Mouse (Mus musculus) neural tube, embryonic 11.5 days (tissue): ENCODE data around the gene Spn. TPM values are rescaled to one million over a fixed set of nuclear protein-coding genes. Genes with fewer than 3 reads are reported as not detected.

Experiments
- ATAC-seq: fragments of 200-750 bp; cut with Nextera tagmentation; 2 replicates; pipeline ENCODE4 v1.8.0; 2017; ENCODE audit warnings: moderate number of reproducible peaks, mild to moderate bottlenecking, moderate TSS enrichment, moderate library complexity; ENCODE audit not compliant: insufficient read depth, low FRiP score, low TSS enrichment
- DNase-seq: peaks from one replicate; pipeline ENCODE4 v3.0.0-alpha.2; 2015; ENCODE audit warnings: low spot score
- H3K27ac ChIP-seq: fragments of 300-500 bp; sonication (generic); 2 replicates; pipeline ENCODE4 v1.5.1; 2014; ENCODE audit warnings: low read depth, mild to moderate bottlenecking, low read length
- H3K27me3 ChIP-seq: fragments of 300-500 bp; sonication (generic); 2 replicates; pipeline ENCODE4 v1.6.1; 2014; ENCODE audit warnings: mild to moderate bottlenecking, low read length, mixed read lengths; ENCODE audit not compliant: control insufficient read depth, insufficient read depth
- H3K36me3 ChIP-seq: fragments of 300-500 bp; sonication (generic); 2 replicates; pipeline ENCODE4 v1.6.1; 2014; ENCODE audit warnings: mild to moderate bottlenecking, low read length, moderate library complexity, mixed read lengths; ENCODE audit not compliant: control insufficient read depth, insufficient read depth
- H3K4me1 ChIP-seq: fragments of 300-500 bp; sonication (generic); 2 replicates; pipeline ENCODE4 v1.6.1; 2014; ENCODE audit warnings: low read length, mixed read lengths; ENCODE audit not compliant: control insufficient read depth, insufficient read depth
- H3K4me2 ChIP-seq: fragments of 300-500 bp; sonication (generic); 2 replicates; pipeline ENCODE4 v1.6.1; 2014; ENCODE audit warnings: low read depth, mild to moderate bottlenecking, moderate library complexity
- H3K4me3 ChIP-seq: fragments of 300-500 bp; sonication (generic); 2 replicates; pipeline ENCODE4 v1.5.1; 2014; ENCODE audit warnings: low read depth, low read length
- H3K9ac ChIP-seq: fragments of 300-500 bp; sonication (generic); 2 replicates; pipeline ENCODE4 v1.6.1; 2014; ENCODE audit warnings: mild to moderate bottlenecking, low read length
- H3K9me3 ChIP-seq: fragments of 300-500 bp; sonication (generic); 2 replicates; pipeline ENCODE4 v1.6.1; 2016; ENCODE audit warnings: low read length; ENCODE audit not compliant: control insufficient read depth
- WGBS: fragments of 180-500 bp; shearing (Covaris S2); extraction: QIAGEN DNeasy Blood & Tissue Kit; methylation state at CpG from one replicate; pipeline ENCODE4 v1.1.7; 2014; 5-methylcytosine and 5-hydroxymethylcytosine counted together
- polyA plus RNA-seq: library from polyadenylated mRNA; unstranded; fragments of >200 nt; fragmentation: Nextera tagmentation; extraction: Ambion mirVana; gene quantifications from 2 replicates; pipeline ENCODE4 v1.2.1, GENCODE M21; 2014

Spn gene
- polyA plus RNA-seq, 1 experiment from 2014 or later, result 0.27 TPM

DNA sequence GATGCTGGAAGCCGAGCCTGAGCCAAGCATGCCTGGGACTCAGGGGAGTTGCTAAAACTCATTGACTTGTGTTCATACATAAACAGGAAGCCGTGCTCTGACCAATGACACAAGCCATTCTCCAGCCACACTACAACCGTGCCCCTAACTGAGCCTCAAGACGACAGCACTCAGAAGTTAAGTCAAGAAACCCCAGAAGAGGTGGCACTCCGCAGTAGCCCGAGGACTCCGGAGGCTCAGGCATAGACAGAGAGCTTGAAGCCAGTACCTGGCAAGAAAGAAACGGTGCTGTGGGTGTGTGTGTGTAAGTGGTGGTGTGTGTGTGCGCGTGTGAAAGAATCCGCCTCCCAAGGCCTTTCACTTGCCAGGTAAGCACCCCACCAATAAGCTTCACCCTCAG lies 22.7 kb downstream of the Spn start:
- H3K9ac ChIP-seq, result no peak overlapping the region
- H3K4me2 ChIP-seq, result no peak overlapping the region
- WGBS, result 88% methylated on average over 11 of the region's 11 CpGs
- no peaks in the 10 kb centered on the region for H3K27me3 ChIP-seq
- H3K27ac ChIP-seq, result no peak overlapping the region
- H3K9me3 ChIP-seq, result no peaks in the 10 kb centered on the region
- DNase-seq (no peak), ATAC-seq (no peak)
- peaks cover 4% of the 10 kb centered on the region; the same call in 1 of the 2 replicates for H3K4me1 ChIP-seq
- H3K36me3 ChIP-seq, result no peaks in the 10 kb centered on the region
- H3K4me3 ChIP-seq, result no peak overlapping the region

DNA sequence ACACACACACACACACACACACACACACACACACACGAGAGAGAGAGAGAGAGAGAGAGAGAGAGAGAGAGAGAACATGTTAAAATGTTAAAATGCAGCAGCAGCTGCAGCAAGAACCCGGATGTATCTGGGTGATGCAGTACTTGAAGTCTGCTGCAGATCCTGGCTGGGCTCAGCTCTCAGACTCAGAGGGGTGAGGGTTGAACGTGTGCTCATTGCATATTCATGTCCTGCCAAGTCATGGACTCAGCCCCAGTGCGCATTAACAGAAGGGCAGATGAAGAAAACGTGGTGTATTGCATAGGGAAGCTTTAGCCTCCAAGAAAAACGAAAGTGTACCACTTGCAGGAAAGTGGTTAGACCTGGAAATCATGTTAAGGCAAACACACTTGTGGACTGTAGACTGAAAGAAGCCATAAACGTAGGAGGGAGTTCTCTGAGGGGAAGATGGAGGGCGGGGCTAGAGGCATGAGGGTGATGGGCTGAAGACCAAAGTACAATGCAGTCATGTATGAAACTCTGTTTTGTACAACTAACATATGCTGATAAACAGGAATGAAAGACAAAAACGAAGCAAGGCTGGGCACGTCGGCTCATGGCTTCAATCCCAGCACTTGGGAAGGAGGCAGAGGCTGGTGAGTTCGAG lies 23.9 kb downstream of the Spn start:
- H3K9me3 ChIP-seq, result no peaks in the 10 kb centered on the region
- no peak overlapping the region for H3K27ac ChIP-seq
- H3K4me1 ChIP-seq, result peaks cover 2% of the 10 kb centered on the region; the same call in 1 of the 2 replicates
- WGBS, result 56% methylated on average over 11 of the region's 12 CpGs
- H3K36me3 ChIP-seq, result no peaks in the 10 kb centered on the region
- no peak for ATAC-seq
- no peak overlapping the region for H3K9ac ChIP-seq
- H3K4me2 ChIP-seq, result no peak overlapping the region
- DNase-seq, result no peak
- no peaks in the 10 kb centered on the region for H3K27me3 ChIP-seq
- no peak overlapping the region for H3K4me3 ChIP-seq

DNA sequence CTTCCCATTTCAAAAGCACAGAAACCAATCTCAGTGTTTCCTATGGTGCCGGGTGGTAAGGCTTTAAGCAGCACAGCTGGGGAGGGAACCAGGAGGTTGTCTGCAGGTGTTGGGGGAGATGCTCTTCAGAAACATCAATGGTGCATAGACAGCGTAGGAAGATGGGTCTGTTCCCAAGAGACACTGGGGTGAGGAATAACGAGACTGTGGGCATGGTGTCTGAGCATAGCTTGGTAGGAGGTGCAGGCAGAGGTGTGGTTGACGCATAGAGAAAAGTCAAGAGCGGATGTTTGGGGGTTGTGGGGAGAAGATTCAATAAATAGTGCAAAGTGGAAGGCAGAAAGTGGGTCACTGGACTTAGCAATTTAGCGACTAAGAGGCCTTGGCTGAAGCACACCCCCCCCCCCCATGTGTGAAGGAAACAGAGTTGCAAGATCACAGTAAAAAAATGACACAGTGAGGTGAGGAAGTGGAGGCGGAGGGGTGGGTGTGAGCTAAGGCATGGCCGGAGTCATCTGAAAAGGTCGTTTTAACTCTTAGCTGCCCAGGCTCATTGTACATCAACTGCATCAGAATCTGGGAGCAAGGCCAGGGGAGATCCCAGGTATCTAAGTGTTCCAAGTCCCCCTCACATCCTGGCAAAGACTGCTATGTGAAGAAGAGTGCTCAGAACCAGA lies 24.6 kb downstream of the Spn start:
- H3K4me1 ChIP-seq, result no peaks in the 10 kb centered on the region
- H3K36me3 ChIP-seq, result no peaks in the 10 kb centered on the region
- H3K4me2 ChIP-seq, result no peak overlapping the region
- WGBS, result 43% methylated on average over 9 of the region's 9 CpGs
- DNase-seq (no peak), ATAC-seq (no peak)
- no peaks in the 10 kb centered on the region for H3K9me3 ChIP-seq
- H3K27ac ChIP-seq, result no peak overlapping the region
- H3K9ac ChIP-seq, result no peak overlapping the region
- H3K4me3 ChIP-seq, result no peak overlapping the region
- H3K27me3 ChIP-seq, result no peaks in the 10 kb centered on the region

DNA sequence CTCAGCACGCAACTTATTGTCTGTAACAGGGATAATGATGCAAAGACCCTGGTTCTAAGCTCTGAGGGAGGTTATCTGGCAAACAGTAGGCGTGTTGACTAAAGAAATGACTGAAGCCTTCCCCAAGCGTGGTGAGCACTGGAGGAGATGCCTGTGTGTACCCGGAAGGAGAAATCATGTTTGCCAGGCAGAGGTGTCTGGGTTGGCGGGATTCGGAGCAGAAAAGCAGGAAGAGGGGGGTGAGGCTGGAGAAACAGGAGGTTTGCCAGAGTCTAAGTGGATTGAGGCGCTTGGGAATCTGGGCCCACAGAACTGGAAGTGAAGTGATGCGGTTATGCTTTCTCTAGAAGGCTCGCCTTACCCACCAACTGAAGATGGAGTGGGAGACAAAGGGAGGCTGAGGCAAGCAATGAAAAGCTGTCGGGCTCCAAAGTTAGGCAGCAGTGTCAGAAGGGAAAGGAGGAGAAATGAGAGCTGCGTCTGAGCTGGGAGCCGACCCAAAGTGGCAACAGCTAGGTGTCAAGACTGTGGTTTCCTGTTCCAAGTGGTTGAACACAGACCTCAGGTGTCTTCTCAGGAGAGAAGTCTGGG lies 25.3 kb downstream of the Spn start:
- WGBS, result 88% methylated on average over 12 of the region's 12 CpGs

DNA sequence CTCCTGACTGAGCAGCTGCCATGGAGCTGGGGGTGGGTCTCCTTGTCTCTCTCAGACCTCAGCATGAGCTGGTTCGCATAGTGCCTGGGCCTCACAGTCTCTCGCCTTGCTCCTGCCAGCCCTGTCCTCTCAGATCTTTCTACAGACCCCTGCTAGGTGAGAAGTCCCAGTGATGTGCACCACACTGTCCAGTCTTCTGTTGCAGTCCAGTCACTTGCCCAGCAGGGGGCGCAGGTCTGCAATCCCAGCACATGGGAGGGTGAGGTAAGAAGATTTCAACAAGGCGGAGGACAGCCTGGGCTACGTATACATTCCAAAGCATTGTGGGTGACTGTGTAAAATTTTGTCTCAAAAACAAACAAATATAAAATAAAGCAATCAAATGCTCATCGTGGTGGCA lies 26.2 kb downstream of the Spn start:
- Histone ChIP-seq H3K27me3 (no peaks in the 10 kb centered on the region), H3K4me2 (no peak overlapping the region), H3K4me1 (no peaks in the 10 kb centered on the region), H3K36me3 (no peaks in the 10 kb centered on the region), H3K9ac (no peak overlapping the region), H3K4me3 (no peak overlapping the region), H3K9me3 (no peaks in the 10 kb centered on the region), H3K27ac (no peak overlapping the region)
- peak; percentile 53; the same call in 1 of the 2 replicates for ATAC-seq
- DNase-seq, result peak; percentile 62
- 46% methylated on average over 6 of the region's 6 CpGs for WGBS

More for the DNA sequence above, 25.3 kb downstream of the Spn start:
- Histone ChIP-seq H3K27ac (no peak overlapping the region), H3K4me1 (no peaks in the 10 kb centered on the region), H3K4me3 (no peak overlapping the region), H3K27me3 (no peaks in the 10 kb centered on the region), H3K9ac (no peak overlapping the region), H3K36me3 (no peaks in the 10 kb centered on the region), H3K4me2 (no peak overlapping the region), H3K9me3 (no peaks in the 10 kb centered on the region)
- DNase-seq, result no peak
- ATAC-seq, result no peak

DNA sequence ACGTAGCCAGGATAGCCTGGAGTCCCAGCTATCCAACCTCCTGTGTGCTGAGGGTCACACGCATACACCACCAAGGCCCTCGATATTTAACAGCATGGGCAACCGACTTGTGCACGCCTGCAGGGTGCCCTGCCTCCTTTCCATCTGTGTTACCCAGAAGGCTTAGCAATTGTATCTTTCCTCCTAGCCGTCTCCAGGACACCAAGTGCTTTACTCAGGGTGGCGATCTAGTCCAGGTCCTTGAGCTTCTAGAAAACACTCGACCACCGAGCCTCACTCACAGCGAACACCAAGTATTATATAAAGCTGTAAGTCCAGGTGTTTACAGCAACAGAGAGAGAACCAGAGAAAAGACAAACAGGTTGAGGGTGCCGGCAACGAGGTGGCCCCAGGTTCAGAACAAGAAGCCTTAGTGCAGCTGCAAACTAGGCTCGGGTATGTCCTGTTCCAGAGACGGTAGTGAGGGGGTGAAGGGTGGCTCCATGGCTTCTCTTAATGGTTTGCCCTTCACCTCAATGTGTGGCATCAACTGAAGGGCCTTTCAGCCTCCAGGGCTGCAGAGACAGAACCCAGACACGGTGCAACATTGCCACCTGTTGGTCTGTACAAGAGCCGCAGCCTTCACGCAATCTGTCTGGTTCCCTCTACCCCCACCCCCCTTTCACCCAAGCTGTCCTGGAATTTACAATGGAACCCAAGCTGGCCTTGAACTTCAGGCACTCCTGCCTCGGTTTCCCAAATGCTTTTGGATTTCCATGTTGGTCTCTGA lies 27.2 kb downstream of the Spn start:
- no peak overlapping the region for H3K4me2 ChIP-seq
- H3K36me3 ChIP-seq, result no peaks in the 10 kb centered on the region
- no peak overlapping the region for H3K4me3 ChIP-seq
- H3K27ac ChIP-seq, result no peak overlapping the region
- no peaks in the 10 kb centered on the region for H3K4me1 ChIP-seq
- DNase-seq, result peak; percentile 81
- H3K9ac ChIP-seq, result no peak overlapping the region
- no peaks in the 10 kb centered on the region for H3K9me3 ChIP-seq
- WGBS, result 55% methylated on average over 18 of the region's 18 CpGs
- H3K27me3 ChIP-seq, result no peaks in the 10 kb centered on the region
- ATAC-seq, result no peak

DNA sequence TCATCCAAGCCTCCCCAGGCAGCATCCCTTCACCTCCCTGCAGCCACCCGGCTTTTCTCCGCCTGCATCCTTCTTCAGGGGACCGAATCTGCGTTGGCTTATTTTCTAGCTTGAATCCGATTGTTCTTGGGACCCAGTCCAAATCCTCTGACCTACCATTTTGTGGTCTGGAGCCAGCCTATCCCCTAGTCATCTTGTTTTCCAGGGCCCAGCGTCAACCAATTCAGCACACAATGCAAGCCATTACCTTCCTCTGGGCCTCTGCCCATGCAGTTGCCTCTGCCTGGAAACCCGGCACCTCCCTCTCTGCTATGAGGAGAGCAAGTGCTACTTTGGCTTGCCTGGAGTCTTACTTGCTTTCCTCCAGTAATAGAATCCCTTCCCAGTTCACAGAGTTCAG lies 32.1 kb downstream of the Spn start:
- 74% methylated on average over 7 of the region's 7 CpGs for WGBS
- Histone ChIP-seq H3K27ac (no peak overlapping the region), H3K4me3 (no peak overlapping the region), H3K27me3 (no peaks in the 10 kb centered on the region), H3K9me3 (no peaks in the 10 kb centered on the region), H3K4me1 (no peaks in the 10 kb centered on the region), H3K36me3 (no peaks in the 10 kb centered on the region), H3K9ac (no peak overlapping the region), H3K4me2 (no peak overlapping the region)
- DNase-seq (no peak), ATAC-seq (no peak)

DNA sequence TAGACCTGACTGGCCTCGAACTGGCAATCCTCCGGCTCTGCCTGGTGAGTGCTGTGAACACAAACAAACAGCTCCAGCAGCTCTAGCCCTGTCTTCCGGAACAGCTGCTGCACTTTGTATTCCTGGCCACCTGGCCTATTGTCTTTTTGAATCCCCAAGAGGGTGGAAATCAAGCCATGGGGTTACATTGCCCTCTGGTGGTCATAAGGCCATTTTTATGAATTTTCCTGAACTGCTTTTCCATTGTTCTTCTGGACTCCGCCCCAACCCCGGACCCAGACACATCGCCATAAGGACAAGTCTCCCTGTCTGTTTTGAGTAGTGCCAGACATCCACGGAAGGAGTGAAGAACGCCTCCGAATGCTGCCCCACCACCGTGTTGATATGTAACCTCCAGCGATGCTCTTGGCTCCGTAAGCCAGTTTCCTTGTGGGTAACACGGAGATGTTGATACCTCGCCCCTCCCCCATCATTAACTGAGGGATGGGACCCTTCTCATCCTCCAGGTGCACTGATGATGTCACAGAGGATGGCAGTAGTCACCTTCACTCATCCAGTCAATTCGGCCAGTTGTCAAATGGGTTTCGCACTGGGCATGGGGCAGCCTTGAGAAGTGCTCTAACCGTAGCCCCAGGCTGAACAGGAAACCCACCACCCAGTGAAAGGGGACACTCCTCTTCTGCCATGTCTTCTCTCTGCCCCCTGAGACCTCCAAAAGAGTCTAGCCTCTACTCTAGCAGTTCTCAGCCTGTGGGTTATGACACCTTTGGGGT lies 32.9 kb downstream of the Spn start:
- H3K4me3 ChIP-seq, result peak overlapping the region; percentile 24; the same call in 1 of the 2 replicates

More for the DNA sequence above, 32.9 kb downstream of the Spn start:
- peak; percentile 76 for ATAC-seq
- H3K4me2 ChIP-seq, result peak overlapping the region; percentile 36
- H3K27me3 ChIP-seq, result no peaks in the 10 kb centered on the region
- 19% methylated on average over 17 of the region's 17 CpGs for WGBS
- H3K27ac ChIP-seq, result no peak overlapping the region; the same call in 1 of the 2 replicates
- H3K36me3 ChIP-seq, result no peaks in the 10 kb centered on the region
- peak overlapping the region; percentile 56 for H3K9ac ChIP-seq
- H3K9me3 ChIP-seq, result no peaks in the 10 kb centered on the region
- peak; percentile 85 for DNase-seq
- H3K4me1 ChIP-seq, result no peaks in the 10 kb centered on the region
